Mouse (Mus musculus) liver, embryonic 11.5 days (tissue): ENCODE measurements at regions not wholly inside any gene's neighbourhood (a gene's known extent, or its start where the extent isn't known, plus 50 kb on each side); places are given as distances from the start of the nearest gene placed in this dataset.

Source experiments
- ATAC-seq: fragments of 200-750 bp; cut with Nextera tagmentation; replicated peaks from 2 replicates; pipeline ENCODE4 v1.8.0; 2017; ENCODE audit warnings: moderate number of reproducible peaks, mild to moderate bottlenecking, moderate TSS enrichment, moderate library complexity; ENCODE audit not compliant: low FRiP score
- DNase-seq: peaks from one replicate; pipeline ENCODE4 v3.0.0-alpha.2; 2017; ENCODE audit warnings: low spot score
- H3K27ac ChIP-seq: fragments of 300-500 bp; sonication (generic); 2 replicates; pipeline ENCODE4 v1.5.1; 2014; ENCODE audit warnings: mild to moderate bottlenecking, low read depth, low read length, control low read depth
- H3K27me3 ChIP-seq: fragments of 300-500 bp; sonication (generic); replicated peaks from 2 replicates; pipeline ENCODE4 v1.6.1; 2014; ENCODE audit warnings: low read length, mixed read lengths; ENCODE audit not compliant: control insufficient read depth, insufficient read depth
- H3K36me3 ChIP-seq: fragments of 300-500 bp; sonication (generic); 2 replicates; pipeline ENCODE4 v1.6.1; 2014; ENCODE audit warnings: mild to moderate bottlenecking, low read length, moderate library complexity, mixed read lengths; ENCODE audit not compliant: control insufficient read depth, insufficient read depth
- H3K4me1 ChIP-seq: fragments of 300-500 bp; sonication (generic); replicated peaks from 2 replicates; pipeline ENCODE4 v1.6.1; 2014; ENCODE audit warnings: low read length, mixed read lengths; ENCODE audit not compliant: control insufficient read depth, insufficient read depth
- H3K4me2 ChIP-seq: fragments of 300-500 bp; sonication (generic); 2 replicates; pipeline ENCODE4 v1.6.1; 2014; ENCODE audit warnings: mild to moderate bottlenecking, control low read depth, moderate library complexity
- H3K4me3 ChIP-seq: fragments of 300-500 bp; sonication (generic); 2 replicates; pipeline ENCODE4 v1.5.1; 2014; ENCODE audit warnings: low read depth, low read length, control low read depth
- H3K9ac ChIP-seq: fragments of 300-500 bp; sonication (generic); 2 replicates; pipeline ENCODE4 v1.6.1; 2014; ENCODE audit warnings: low read depth, low read length, control low read depth
- H3K9me3 ChIP-seq: fragments of 300-500 bp; sonication (generic); 2 replicates; pipeline ENCODE4 v1.6.1; 2016; ENCODE audit warnings: low read length, inconsistent platforms, mixed read lengths; ENCODE audit not compliant: control insufficient read depth
- WGBS: fragments of 180-500 bp; shearing (Covaris S2); extraction: QIAGEN DNeasy Blood & Tissue Kit; methylation state at CpG from one replicate; pipeline ENCODE4 v1.1.7; 2014; 5-methylcytosine and 5-hydroxymethylcytosine counted together

DNA sequence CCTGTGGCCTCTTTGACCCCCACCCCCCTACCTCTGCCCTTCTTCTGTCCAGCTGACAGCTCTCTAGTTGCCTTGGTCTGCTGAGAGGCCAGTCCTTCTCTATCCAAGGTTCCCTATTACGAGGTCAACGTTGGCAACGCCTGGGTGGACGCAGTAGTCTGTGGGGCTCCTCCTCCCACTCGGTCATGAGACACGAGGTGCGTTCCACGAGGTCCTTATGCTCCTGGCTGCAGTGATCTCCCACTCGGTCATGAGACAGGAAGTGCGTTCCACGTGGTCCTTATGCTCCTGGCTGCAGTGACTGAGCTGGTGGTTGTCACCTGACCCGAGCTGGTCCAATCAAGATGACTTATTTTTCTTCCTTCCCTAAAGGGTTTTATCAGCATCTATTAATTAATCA, 220.7 kb downstream of the Prex1 start:
- H3K4me3 ChIP-seq, result no peak overlapping the region
- no peak overlapping the region for H3K27ac ChIP-seq
- no peaks in the 10 kb centered on the region for H3K4me1 ChIP-seq
- H3K9ac ChIP-seq, result no peak overlapping the region
- no peaks in the 10 kb centered on the region for H3K36me3 ChIP-seq
- ATAC-seq, result no peak
- no peak for DNase-seq
- WGBS, result 67% methylated on average over 12 of the region's 12 CpGs
- no peaks in the 10 kb centered on the region; the same call in 1 of the 2 replicates for H3K27me3 ChIP-seq
- no peak overlapping the region for H3K4me2 ChIP-seq
- no peaks in the 10 kb centered on the region for H3K9me3 ChIP-seq

DNA sequence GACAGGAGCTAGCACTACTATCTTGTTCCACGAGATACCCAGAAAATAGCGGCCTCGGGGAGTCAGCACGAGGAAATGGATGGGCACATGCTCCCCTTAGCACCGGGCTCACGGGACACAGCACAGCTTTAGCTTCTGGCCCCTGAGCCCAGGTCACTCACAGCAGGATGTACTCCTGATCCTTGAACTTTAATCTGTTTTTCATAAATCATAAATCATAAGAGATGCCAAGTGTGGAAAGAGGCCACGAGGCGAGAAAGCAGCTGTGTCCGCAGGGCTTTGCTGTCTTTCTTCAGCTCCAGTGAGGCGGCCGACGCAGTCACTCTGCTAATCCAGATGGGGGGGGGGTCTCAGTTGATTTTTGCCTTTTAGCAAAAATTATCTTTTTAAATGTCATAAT, 221.2 kb downstream of the Prex1 start:
- no peak overlapping the region for H3K27ac ChIP-seq
- H3K36me3 ChIP-seq, result no peaks in the 10 kb centered on the region
- H3K4me2 ChIP-seq, result no peak overlapping the region
- H3K9ac ChIP-seq, result no peak overlapping the region
- DNase-seq, result no peak
- no peaks in the 10 kb centered on the region for H3K4me1 ChIP-seq
- H3K27me3 ChIP-seq, result no peaks in the 10 kb centered on the region; the same call in 1 of the 2 replicates
- no peak for ATAC-seq
- 65% methylated on average over 12 of the region's 12 CpGs for WGBS
- no peaks in the 10 kb centered on the region for H3K9me3 ChIP-seq
- H3K4me3 ChIP-seq, result no peak overlapping the region

DNA sequence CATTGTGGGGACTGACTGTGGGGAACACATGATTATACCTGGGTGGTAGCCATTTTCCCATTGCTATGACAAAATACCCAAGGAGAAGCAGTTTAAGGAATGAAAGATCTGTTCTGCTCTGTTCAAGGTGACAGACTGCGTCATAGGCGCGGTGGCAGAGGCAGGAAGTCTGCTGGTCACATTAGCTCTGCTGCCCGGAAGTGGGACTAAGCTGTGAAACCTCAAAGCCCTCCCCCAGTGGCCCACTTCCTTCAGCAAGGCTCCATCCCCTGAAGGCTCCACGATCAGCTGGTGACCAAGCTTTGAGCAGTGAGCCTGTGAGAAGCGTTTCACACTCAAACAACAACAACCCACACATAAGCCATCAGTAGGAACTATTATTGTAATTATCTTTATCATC, 221.8 kb downstream of the Prex1 start:
- WGBS, result 37% methylated on average over 6 of the region's 6 CpGs
- Histone ChIP-seq H3K4me3 (no peak overlapping the region), H3K27me3 (no peaks in the 10 kb centered on the region; the same call in 1 of the 2 replicates), H3K9me3 (no peaks in the 10 kb centered on the region), H3K27ac (no peak overlapping the region), H3K9ac (no peak overlapping the region), H3K36me3 (no peaks in the 10 kb centered on the region), H3K4me2 (no peak overlapping the region), H3K4me1 (no peaks in the 10 kb centered on the region)
- DNase-seq (no peak), ATAC-seq (no peak)

DNA sequence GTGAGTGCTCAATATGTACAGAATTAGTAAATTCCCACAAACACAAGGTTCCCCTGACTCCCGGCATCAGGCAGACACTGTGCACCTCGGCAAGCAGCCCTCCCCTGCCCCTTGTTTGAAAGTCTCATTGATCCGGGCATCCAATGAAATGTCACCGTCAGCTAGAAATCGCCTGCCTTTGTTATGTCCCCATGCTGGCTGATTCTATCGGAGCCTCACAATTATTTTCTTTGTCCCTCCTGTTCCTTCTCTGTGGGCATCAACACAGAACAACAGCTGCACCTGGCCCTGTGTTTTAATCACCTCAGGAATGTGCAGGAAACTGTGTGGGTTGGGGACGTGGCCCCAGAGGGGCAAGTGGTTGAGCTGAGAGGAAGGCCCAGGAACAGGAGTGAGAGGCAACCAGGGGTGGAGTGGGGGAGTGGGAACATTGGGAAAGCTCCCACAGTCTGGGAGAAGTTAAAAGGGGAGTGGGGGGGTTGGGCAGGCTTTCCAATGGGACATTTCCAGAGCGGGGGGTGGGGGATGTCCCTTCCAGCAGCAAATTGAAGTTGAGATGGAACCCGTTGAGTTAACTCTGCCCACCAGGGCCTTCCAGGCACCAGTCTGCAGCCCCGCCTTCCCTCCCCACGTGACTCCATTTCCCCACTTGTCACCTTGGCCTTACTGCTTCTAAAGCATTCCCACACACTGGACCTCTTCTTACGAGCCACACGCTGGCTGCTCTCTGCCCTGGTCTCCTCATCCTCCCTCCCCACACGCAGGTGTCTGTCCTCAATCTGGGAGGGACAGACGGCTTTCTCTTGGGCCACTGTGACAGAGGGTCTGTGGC, 224.4 kb downstream of the Prex1 start:
- Histone ChIP-seq H3K27ac (no peak overlapping the region), H3K27me3 (no peaks in the 10 kb centered on the region; the same call in 1 of the 2 replicates), H3K9me3 (no peaks in the 10 kb centered on the region), H3K4me3 (no peak overlapping the region), H3K4me2 (no peak overlapping the region), H3K4me1 (no peaks in the 10 kb centered on the region), H3K9ac (no peak overlapping the region), H3K36me3 (no peaks in the 10 kb centered on the region)
- 59% methylated on average over 15 of the region's 15 CpGs for WGBS
- ATAC-seq (no peak), DNase-seq (no peak)

DNA sequence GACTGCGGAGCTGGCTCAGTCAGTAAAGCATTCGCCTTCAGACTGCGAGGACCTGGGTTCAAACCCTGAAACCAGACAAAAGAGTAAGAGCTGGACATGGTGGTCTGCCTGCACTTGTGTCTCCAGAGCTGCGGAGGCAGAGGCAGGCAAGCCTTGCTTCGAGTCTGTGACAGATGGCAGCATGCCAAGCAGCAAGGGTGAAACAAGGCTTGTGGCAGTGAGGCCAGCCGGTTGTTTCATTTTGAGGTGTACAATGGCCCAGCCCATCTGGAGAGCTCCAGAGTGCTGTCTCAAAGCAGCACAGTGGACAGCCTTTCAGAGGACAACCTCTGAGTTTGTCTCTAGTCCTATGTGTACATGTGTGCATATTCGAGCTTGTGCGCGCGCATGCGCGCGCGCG, 225.9 kb downstream of the Prex1 start:
- 88% methylated on average over 15 of the region's 15 CpGs for WGBS
- ATAC-seq (no peak), DNase-seq (no peak)
- H3K36me3 ChIP-seq, result no peaks in the 10 kb centered on the region
- H3K9ac ChIP-seq, result no peak overlapping the region
- no peak overlapping the region for H3K27ac ChIP-seq
- no peak overlapping the region for H3K4me3 ChIP-seq
- H3K4me2 ChIP-seq, result no peak overlapping the region
- no peaks in the 10 kb centered on the region for H3K4me1 ChIP-seq
- H3K27me3 ChIP-seq, result no peaks in the 10 kb centered on the region; the same call in 1 of the 2 replicates
- no peaks in the 10 kb centered on the region for H3K9me3 ChIP-seq

DNA sequence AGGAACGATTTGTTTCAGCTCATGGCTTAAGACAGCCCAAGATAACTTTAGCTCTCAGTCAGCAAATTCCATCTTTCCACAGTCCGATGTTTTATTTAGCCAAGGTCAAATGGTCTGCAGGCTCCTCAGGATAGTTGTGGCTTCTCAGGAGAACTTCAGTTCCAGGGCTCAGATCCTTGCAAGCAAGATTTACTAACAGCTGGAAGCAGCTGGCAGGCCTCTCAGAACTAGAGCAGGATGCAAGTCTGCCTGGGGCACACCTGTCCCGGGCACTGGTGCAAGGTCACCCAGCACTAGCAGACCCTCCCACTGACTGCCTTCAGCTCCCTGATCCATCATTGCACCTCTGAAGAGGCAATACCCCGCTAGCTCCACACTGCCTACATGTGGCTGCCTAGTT, 227.8 kb downstream of the Prex1 start:
- Histone ChIP-seq H3K27me3 (no peaks in the 10 kb centered on the region; the same call in 1 of the 2 replicates), H3K4me3 (no peak overlapping the region), H3K36me3 (no peaks in the 10 kb centered on the region), H3K4me1 (no peaks in the 10 kb centered on the region), H3K9ac (no peak overlapping the region), H3K4me2 (no peak overlapping the region), H3K27ac (no peak overlapping the region), H3K9me3 (no peaks in the 10 kb centered on the region)
- no peak for ATAC-seq
- WGBS, result 64% methylated on average over 4 of the region's 4 CpGs
- DNase-seq, result no peak

DNA sequence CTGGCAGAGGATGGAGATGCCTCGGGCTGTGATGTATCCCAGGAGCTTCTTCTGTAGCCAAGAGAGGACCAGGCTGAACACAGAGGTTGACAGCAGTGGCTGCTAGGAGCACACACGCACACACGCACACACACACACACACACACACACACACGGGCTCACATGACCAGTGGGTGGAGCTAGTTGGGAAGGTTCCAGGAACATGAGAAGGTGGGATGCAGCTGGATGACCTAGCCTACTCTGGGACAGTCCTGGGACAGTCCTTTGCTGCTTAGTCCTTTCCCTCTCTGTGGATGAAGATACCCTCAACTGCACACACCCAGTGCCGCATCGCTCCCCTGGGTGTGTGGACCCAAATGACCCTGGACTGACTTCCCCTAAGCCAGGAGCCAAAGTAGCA, 228.3 kb downstream of the Prex1 start:
- no peak for DNase-seq
- no peaks in the 10 kb centered on the region; the same call in 1 of the 2 replicates for H3K27me3 ChIP-seq
- H3K36me3 ChIP-seq, result no peaks in the 10 kb centered on the region
- no peak overlapping the region for H3K27ac ChIP-seq
- no peak; the same call in 1 of the 2 replicates for ATAC-seq
- H3K9ac ChIP-seq, result no peak overlapping the region
- no peaks in the 10 kb centered on the region for H3K9me3 ChIP-seq
- WGBS, result 76% methylated on average over 6 of the region's 6 CpGs
- H3K4me3 ChIP-seq, result no peak overlapping the region
- no peaks in the 10 kb centered on the region for H3K4me1 ChIP-seq
- H3K4me2 ChIP-seq, result no peak overlapping the region

DNA sequence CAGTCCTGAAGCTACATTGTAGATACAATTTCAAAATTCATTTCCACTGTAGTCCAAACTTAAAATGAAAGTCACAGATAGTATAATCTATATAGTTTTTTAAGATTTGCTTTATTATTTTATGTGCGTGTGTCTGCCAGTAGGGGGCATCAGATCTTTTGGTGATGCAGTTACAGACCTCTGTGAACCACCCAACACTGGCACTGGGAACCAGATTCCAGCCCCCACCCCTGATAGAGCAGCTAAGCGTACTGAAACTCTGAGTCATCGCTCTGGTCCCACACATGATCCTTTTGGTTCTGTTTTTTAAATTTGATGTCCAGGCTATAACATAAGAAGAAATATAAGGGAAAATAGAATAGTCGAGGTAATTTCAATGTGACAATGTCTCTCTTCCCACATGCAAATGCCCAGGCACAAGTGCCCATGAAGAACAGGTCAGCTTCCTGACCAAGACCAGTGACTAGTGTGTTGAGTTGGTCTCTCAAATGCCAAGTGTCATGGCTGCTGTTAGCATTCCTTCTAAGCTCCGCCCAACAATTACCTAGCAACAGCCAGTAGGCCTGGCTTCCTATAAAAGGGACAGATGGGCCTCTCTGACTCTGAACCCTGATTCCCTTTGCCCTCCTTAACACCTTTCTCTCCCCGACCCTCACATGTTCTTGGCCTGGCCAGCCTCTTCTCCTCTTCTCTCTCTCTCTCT, 229.9 kb downstream of the Prex1 start:
- H3K9ac ChIP-seq, result no peak overlapping the region
- H3K27me3 ChIP-seq, result no peaks in the 10 kb centered on the region; the same call in 1 of the 2 replicates
- H3K27ac ChIP-seq, result no peak overlapping the region
- 81% methylated on average over 6 of the region's 6 CpGs for WGBS
- no peaks in the 10 kb centered on the region for H3K9me3 ChIP-seq
- no peaks in the 10 kb centered on the region for H3K36me3 ChIP-seq
- no peaks in the 10 kb centered on the region for H3K4me1 ChIP-seq
- H3K4me2 ChIP-seq, result no peak overlapping the region
- H3K4me3 ChIP-seq, result no peak overlapping the region
- no peak for DNase-seq
- ATAC-seq, result no peak
